Comparison of ENCODE assay signal across 8 mouse cellular contexts in the genomic region with DNA sequence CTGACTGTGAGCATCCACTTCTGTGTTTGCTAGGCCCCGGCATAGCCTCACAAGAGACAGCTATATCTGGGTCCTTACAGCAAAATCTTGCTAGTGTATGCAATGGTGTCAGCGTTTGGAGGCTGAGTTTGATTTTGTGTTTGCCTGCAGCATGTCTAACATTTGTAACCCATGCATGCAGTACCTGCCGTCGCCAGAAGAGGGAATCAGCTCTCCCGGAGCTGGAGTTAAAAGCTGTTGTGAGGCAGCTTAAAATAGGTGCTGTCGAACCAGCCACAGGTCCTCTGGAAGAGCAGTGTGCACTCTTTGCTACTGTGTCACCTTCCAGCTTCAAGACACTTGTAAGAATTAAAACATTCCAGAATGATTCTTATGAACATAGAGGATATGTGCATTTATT.
DNase-seq lines count a peak whose midpoint lies in the region; TF ChIP-seq lines count a peak whose summit lies in the region.
"Not testable (repeated sequence)": the region's sequence is repeated elsewhere in the genome, so short reads cannot be mapped to it uniquely, and the experiment has no call there.

No protein-coding gene starts in this region.

- not testable (repeated sequence) for TF ChIP-seq EP300 in ES-Bruce4 (IDR thresholded peaks at IDR 0.05; ENCODE audit: insufficient read depth, low read depth, low read length)

- H3K9me3 ChIP-seq in ES-Bruce4 (replicated peaks; ENCODE audit: control insufficient read depth, insufficient read depth, low read length, poor library complexity, severe bottlenecking); embryonic facial prominence, embryonic 10.5 days: not testable (repeated sequence)

- TF ChIP-seq POLR2A in ES-Bruce4 (IDR thresholded peaks at IDR 0.05; ENCODE audit: insufficient read depth, low read length); lung, adult 2 months (IDR thresholded peaks at IDR 0.05; ENCODE audit: borderline replicate concordance, extremely low read depth, low read depth, low read length): not testable (repeated sequence)

- DNase-seq in adrenal gland, postnatal 14 days = peak; percentile 16
- DNase-seq in embryonic facial prominence, embryonic 10.5 days (ENCODE audit: low spot score) = peak; percentile 37
- DNase-seq in heart, postnatal 4 days = peak; percentile 12
- DNase-seq in kidney, postnatal 4 days = peak; percentile 19 to 36
- not testable (repeated sequence) for DNase-seq in lung, adult 2 months
- peak; percentile 28 for DNase-seq in retina, embryonic 14.5 days (ENCODE audit: low spot score)
- peak; percentile 12 for DNase-seq in urinary bladder, postnatal 14 days (ENCODE audit: low spot score)

- peak; percentile 64 for TF ChIP-seq CTCF in ES-Bruce4 (IDR thresholded peaks at IDR 0.05; ENCODE audit: low read depth, low read length)
- peak; percentile 31; the same call in 1 of the 2 replicates for TF ChIP-seq CTCF in lung, adult 2 months (IDR thresholded peaks at IDR 0.05; ENCODE audit: insufficient read depth, low read length)

- not testable (repeated sequence) for H3K27me3 ChIP-seq in ES-Bruce4 (ENCODE audit: control insufficient read depth, insufficient read depth, low read length, poor library complexity, severe bottlenecking); embryonic facial prominence, embryonic 10.5 days (replicated peaks; ENCODE audit: low read depth, poor library complexity, severe bottlenecking)

- not testable (repeated sequence) for H3K27ac ChIP-seq in ES-Bruce4 (ENCODE audit: insufficient read depth, low read length); embryonic facial prominence, embryonic 10.5 days (replicated peaks)

- H3K4me1 ChIP-seq in ES-Bruce4 (ENCODE audit: control insufficient read depth, insufficient read depth, low read length); embryonic facial prominence, embryonic 10.5 days; lung, adult 2 months (ENCODE audit: control insufficient read depth, insufficient read depth, low read length): not testable (repeated sequence)

- H3K9ac ChIP-seq in ES-Bruce4 (ENCODE audit: low read depth, poor library complexity, severe bottlenecking) = not testable (repeated sequence)

- WGBS in embryonic facial prominence, embryonic 10.5 days = 52% methylated on average over 6 of the region's 6 CpGs
- 52% methylated on average over 6 of the region's 6 CpGs for WGBS in lung, adult 2 months

- not testable (repeated sequence) for H3K4me3 ChIP-seq in ES-Bruce4 (ENCODE audit: low read depth, low read length); embryonic facial prominence, embryonic 10.5 days; lung, adult 2 months (replicated peaks; ENCODE audit: extremely low read depth, low read depth, low read length)

- H3K36me3 ChIP-seq in ES-Bruce4 (ENCODE audit: control insufficient read depth, insufficient read depth, low read length, poor library complexity, severe bottlenecking); embryonic facial prominence, embryonic 10.5 days (replicated peaks): not testable (repeated sequence)
